Mouse (Mus musculus): ENCODE data around the gene Mstn. TPM values are rescaled to one million over a fixed set of nuclear protein-coding genes. Genes with fewer than 3 reads are reported as not detected.

Gene Mstn
- total RNA-seq, 2 experiments from 2014 or later = 0.67 to 0.74 TPM

DNA sequence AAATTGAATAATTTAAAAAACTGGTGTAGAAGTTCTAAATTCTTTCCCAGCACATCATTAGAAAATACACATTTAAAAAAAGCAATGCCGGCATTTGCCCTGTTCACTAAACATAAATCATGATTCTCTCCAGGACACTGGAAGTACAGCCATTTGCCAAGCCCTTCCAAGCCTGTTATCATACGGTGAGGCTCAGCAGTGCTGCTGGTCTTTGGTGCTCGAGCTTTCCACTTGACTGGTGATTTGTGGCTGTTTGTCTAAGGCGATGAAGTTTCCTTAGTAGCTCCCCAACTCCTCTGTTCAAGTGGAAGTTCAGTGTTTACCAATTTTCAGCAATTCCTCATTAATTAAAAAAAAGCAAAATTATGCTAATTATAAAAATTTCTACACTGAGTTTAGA, 24.6 kb downstream of the Mstn start:
- no peak for DNase-seq (ENCODE audit: low spot score in 2 of 2)

DNA sequence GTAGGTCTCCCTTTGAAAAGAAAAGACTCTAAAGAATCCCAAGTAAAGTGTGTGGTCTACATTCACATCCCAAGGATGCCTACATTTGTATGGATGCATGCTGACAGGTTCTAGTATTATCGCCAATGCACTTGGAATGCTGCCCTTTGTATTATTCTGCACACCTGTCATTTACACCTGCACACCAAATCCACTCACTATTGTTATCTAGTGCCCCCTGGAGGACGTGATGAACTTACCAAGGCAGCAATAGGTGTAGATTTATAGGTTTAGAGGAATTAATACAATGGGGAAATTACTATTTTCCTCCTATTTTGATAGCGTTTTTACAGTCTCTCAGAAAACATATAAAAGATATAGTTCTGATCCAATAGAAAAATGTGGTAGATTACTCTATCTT, 31.7 kb downstream of the Mstn start:
- DNase-seq (ENCODE audit: low spot score in 2 of 2) = no peak

- DNase-seq (ENCODE audit: low spot score in 2 of 2) = no peak
Measured at GRCm38 (mm10) chr1:53110561-53110960, 49.1 kb downstream of the Mstn start.

Other genes starting within 250 kb of the Mstn start
- gene Inpp1, start 244.0 kb upstream of the Mstn start, total RNA-seq (2021) = 10 to 100 TPM; 32.0 to 34.3 TPM
- 10 to 100 TPM; 17.7 to 18.0 TPM for gene Hibch, start 216.7 kb upstream of the Mstn start, total RNA-seq (2021)
- gene 1700019D03Rik, start 41.5 kb upstream of the Mstn start, total RNA-seq (2021) = 1 to 10 TPM; 8.5 to 9.7 TPM
- under 1 TPM in 1 of 2 experiments, not detected in 1; 0.62 TPM for gene 1700019A02Rik, start 126.0 kb downstream of the Mstn start, total RNA-seq (2021)
- 10 to 100 TPM; 31.3 to 37.6 TPM for gene Pms1, start 235.4 kb downstream of the Mstn start, total RNA-seq (2021)
- gene Ormdl1, start 235.5 kb downstream of the Mstn start, total RNA-seq (2021) = 10 to 100 TPM; 10.0 to 11.2 TPM
- gene Gm28778, start 235.5 kb downstream of the Mstn start, total RNA-seq (2021) = under 1 TPM in 1 of 2 experiments, not detected in 1; 0.66 TPM

Measured in layer of hippocampus, adult 18-20 months (tissue).